Mouse (Mus musculus): ENCODE results near the gene BC004004.
A peak's percentile ranks its signal among the peaks of the same experiment; 100 is the strongest.

Gene BC004004

DNA sequence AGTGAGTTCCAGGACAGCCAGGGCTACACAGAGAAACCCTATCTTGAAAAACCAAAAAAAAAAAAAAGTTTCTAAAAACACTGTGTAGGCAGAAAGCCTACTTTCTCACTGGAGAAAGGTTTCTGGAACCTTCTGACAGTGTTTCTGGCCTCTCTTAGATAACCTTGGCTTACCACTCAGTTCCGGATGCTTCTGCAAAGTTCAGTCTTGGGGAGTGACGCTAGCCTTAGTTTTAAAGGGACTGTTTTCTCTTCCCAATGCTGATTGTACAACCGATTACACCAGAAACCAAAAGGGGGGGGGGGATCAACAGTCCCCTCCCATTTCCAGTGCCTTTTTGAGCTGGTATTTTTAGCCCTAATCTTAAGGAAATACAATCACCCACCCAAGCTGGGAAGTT, 55.0 kb downstream of the BC004004 start:
- DNase-seq (ENCODE audit: low read depth): no peak

DNA sequence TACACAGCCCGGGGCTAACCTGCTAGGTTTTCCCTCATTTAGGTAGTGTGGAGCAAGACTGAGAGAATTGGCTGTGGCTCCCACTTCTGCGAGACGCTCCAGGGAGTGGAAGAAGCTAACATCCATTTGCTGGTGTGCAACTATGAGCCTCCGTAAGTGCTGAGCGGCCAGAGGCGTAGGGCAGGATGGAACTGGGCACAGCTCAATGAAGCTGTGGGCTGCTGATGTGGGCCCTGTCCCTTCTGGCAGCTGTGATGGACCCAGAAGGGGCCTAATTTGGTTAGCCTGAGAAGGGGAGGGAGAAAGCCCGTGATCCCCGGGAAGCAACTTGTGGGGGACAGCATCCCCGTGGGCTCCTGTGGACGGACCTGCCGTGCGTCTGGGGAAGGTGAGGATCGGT, 57.2 kb downstream of the BC004004 start:
- no peak for DNase-seq (ENCODE audit: low read depth)

DNA sequence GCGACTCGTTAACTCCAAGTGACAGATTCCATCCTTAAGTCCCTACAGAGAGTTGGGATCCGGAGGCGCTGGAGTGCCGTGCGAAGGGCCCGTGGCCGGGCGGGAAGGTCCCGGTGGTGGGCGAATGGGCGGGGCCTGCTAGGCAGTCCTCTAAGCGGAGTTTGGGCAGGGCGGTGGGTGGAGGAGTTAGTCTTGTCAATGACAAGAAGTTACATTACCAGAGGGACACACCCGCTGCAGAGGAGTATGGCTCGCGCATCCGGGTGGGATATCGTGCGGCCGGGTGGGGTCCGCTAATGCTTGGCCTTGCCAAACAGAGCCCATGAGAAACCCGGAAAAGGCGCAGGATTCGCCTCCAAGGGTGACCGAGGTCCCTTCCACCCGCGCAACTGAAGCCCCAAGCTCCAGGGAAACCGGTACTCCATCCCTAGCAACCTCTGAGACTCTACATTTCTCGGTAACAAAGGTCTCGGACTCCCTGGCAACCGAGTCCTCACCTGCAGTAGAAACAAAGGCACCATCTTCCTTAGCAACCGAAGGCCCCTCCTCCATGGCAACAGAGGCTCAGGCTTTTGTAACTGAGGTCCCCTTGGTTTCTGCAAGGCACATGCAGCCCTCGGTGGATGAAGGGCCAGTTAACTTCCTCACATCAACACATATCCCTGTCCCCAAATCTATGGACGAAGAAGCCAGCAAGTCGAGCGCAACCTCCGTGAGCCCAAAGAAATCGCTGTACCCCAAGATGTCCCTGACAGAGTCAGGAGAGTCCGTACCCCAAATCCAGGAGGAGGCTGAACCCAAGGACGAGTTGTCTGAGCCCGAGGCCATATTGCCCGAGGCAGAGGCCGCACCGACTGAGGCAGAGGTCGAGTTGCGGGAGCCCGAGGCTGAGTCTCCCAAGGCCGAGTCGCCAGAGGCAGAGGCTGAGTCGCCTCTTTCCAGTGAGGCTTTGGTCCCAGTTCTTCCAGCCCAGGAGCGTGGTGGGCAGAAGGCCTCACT, 58.2 kb downstream of the BC004004 start:
- DNase-seq (ENCODE audit: low read depth): no peak

DNA sequence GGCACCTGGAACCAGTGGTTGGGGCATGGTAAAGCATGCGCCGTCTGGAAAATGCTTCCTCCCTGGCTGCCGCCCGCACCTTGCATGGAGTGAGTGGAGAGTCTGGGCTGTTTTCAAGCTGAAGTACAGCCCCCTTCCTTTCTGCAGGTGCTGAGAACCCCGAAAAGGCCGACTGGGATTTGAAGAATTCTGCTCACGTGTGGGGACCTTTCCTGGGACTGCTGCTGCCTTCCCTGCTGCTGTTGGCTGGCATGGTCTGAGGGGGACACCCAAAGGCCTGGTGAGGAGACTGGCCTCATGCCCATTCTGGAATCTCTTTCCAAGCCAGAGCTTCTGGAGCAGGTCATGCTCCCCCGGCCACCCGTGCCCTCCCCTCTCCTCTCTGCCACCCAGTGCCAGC, 59.1 kb downstream of the BC004004 start:
- DNase-seq (ENCODE audit: low read depth): no peak

DNA sequence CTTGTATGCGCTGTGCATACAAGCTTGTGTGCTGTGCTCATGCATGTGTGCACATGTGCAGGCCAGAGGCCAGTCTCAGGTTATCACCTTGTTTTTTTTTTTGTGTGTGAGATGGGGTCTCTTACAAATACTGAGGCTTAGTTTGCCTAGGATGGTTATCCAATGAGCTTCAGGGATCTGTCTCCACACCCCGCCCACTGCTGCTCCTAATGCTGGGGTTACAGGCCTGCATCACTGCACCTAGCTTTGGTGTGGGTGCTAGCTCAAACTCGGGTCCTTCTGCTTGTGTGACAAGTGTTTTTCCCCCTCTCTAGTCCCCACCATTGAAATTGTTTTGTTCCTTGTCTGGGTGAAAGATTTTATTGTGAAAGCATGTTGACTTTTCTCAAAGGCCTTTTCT, 61.6 kb downstream of the BC004004 start:
- DNase-seq (ENCODE audit: low read depth): no peak

DNA sequence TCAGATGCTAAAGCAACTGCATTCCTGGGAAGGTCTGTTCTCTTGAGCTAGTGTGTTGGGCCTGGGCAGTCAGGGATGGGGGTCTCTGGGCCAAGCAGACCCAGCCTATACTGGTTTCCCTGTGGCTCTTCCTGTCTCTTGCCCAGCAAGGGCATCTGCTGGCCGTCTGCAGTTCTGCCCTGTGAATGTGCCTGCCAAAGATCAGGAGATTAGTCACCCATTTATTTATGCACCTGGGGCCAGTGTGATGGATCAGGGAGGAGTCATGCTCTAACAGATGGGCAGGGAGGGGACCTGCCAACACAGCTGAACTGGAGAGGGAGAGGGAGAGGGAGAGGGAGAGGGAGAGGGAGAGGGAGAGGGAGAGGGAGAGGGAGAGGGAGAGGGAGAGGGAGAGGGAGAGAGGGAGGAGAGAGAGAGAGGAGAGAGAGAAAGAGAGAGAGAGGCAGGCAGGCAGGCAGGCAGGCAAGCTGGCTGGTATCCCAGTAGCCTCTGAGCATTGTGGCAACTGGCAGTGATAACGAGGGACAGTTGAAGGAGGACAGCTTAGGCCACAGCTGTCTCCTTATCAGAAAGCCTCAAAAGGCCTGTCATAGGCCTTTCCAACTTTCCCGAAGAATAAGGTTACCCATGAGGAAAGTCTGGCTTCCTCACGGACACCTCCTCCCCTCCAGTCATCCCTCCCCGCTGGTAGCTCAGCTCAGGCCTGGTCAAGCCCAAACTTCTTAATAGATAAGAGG, 62.3 kb downstream of the BC004004 start:
- no peak for DNase-seq (ENCODE audit: low read depth)

DNA sequence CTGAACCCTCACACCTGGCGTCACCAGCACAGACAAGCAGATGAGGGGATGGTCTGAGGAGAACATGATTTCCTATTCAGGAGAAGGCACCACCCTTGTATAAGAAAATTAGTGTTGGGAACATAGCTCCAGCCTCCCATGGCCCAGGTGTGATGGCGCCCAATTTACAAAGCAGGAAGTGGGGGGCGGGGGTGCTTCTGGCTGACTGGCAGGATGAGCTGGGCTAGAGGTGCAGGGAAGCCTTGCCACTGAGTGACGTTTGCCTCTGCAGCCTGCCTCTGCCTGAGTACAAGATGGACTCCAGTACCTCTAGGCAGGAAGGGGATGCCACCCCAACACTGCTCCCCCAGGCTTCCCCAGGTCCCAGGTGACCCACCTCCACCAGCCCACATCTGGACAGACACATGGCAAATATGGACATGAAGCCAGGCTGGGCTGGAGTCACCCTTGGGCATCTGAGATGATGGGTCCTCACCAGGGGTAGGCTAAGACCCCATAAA, 63.6 kb downstream of the BC004004 start:
- no peak for DNase-seq (ENCODE audit: low read depth)

DNA sequence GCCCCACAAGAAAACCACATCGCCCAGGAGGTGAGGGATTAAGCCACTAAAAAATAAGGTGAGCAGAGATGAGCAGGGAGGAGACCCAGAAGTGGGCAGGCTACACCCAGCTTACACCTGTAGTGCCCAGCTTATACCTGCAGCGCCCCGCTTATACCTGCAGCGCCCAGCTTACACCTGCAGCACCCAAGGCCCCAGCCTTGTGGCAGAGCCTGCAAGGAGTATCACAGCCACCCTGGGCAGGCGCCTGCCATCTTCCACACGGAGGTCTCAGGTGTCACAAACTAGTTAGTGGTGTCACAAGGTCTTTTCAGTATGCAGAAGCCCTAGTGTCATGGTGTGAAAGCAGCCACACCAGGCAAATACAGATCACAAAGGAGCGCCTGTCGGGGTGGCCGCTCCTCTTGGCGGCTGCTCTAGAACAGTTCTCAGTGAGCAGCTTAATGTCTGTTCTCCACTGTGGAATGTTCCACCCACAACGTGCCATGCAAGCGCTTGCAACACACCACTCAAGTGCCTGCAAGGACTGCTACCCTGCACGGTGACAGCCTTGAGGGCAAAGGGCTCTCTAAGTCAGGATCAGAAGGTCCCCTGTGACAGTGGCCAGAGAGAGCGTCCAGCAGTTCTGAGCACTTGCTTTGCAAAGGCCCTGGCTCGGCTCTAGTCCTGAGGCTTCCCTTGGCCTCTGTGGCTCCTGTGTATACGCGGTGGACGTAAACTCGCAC, 67.8 kb downstream of the BC004004 start:
- no peak for DNase-seq (ENCODE audit: low read depth)

DNA sequence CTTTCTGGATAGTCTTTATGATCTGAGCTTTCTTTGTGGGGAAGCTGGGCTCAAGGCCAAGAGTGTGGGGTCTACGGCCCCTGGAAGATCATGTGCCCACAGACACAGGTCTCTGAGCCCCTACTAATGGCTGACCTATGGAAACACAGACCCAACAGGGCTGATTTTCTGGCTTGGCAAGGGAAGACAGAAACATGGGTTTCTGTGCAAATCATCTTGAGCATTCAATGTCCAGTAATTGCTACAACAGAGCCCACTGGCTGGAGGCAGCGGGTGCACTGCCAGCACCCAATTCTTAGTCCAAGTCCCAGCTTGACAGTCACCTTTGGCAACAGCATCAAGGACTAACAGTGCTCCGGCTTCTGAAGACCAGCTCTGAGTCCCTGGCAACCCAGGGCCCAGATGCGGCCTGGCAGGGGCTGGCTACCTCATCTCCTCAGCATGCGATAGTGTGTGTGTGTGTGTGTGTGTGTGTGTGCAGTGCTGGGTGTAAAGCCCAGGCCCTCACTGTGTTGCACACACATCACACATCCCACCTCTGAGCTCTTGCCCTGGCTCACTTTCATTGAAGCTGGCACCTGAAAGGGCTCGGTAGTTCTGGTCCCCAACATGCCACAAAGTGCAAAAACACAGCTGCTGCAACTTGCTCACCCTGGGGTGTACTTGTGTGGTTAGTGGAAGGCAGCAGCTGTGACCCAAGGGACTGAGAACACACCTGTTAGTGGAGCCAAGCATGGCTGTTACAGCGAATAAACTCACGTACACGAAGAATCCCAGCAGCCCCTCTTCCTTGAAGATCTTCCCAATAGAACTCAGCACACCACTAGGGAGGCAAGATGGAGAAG, 69.6 kb downstream of the BC004004 start:
- DNase-seq (ENCODE audit: low read depth): no peak

DNA sequence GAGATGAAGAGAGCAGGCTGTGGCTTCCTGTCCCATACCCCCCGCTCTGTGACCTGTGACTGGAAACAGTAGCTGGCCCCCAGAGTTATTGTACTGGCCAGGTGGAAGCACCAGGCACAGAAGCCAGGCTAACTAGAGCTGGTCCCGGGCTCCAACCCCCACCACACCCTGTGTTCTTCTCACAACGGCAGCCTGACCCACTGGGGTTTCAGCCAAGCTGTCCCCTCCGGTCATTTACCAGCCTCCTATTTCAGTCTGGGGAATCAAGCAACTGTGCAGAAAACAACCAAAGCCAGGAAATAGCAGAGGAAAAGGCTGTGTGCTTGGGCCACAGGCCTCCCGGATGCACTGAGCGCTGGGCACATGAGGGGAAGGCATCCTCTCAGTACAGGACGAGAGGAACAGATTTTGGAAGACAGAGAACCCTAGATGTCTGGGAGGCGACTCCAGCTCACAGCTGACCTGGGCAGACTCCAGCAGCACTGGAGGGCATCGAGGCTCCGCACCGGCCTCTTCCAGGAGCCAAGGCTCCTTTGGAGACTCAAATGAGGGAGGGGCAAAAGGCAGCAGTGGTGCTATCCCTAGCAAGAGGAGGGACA, 70.7 kb downstream of the BC004004 start:
- no peak for DNase-seq (ENCODE audit: low read depth)

DNA sequence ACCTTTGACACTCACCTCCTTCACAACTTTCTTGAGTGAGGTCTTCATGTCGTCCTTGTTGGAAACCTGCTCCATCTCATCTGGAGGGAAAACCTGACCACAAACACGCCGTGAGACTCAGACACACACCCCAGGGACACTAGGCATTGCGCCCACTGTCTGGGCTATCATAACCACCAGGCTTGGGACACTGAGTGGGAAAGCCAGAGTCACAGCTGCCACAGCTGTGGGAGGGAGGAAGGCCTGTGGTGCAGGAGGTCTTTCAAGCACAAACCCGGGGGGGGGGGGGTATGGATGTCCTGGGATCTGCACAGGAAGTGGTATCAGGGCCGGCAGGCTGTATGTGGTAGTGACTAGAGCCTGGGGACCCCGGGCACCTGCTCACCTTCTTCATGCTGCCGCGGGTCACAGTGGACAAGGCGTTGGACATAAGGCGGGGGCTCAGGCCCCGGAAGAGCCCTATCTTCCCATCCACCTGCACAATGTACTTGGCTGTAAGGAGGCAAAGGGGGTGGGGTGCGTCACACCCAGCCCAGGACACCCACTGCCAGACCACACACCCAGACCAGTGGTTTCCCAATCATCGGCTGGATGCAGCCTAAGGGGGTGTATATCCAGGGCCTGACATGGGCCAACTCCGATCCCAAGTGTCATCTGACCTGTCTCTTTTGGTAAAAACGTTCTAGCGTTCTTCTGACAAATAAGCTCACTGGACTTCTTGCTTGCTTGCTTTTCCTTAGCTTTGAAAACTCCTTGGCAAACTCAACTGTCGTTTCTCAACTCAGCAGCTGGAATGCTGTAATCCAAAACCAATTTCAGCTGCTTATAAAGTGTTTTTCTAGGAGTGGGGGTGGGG, 72.0 kb downstream of the BC004004 start:
- no peak for DNase-seq (ENCODE audit: low read depth)

DNA sequence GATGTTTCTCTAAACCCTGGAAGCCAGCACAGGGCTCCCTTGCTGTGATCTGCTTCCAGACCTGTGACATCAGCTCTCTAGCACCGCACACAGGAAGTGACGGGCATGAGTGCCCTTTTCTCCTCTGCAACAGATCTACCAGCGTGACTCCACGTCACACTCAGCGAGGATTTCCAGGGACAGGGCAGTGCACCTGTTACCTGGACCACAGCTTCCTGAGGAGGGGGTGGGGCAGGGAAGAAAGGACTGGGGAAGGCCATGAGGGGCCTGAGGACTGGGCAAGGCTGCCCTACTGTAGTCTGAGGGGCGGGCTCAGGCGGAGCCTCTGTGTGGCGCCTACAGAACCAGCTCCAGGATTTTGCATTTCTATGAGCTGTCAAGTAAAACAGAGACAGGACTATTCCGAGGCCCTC, 73.0 kb downstream of the BC004004 start:
- peak; percentile 79 for DNase-seq (ENCODE audit: low read depth)

DNA sequence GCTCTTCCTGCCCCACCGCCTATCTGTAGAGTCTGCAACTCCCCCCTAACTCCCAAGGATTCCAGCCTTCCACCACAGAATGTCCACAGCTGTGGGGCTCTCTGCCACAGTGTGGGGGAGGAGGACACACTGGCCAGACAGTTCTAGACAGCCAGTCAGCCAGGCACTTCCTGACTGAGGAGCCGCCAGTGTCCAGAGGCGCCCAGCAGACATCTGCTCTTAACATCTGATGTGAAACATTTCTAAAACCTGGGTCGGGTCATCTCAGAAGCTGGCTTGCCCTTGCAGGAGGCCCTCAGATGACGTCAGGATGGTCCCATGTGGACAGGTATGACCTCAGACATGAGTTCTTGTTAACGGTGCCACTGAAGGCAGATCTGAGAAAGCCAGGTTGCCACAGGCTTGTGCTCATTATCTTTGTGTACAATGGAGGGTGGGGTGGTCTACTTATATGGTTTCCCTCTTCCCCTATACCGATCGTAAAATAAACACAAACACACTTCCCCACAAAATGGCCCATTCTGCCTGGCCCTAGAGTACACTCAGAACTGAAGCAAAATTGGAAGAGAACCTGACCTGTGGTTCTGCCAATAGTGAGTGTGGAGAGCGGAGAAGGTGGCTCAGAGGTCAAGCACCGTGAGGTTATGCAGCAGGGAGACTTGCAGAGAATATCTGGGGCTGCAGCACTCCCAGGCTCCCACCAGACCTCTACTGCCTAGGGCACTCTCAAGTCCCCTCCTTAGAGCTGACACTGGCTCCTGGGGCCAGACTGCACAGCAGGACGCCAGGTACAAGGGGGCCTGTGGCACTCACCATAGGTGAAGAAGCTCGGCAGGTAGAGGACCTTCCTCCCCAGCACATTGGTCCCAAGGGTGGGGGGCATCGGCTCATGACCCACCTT, 73.7 kb downstream of the BC004004 start:
- DNase-seq (ENCODE audit: low read depth): peak; percentile 27

DNA sequence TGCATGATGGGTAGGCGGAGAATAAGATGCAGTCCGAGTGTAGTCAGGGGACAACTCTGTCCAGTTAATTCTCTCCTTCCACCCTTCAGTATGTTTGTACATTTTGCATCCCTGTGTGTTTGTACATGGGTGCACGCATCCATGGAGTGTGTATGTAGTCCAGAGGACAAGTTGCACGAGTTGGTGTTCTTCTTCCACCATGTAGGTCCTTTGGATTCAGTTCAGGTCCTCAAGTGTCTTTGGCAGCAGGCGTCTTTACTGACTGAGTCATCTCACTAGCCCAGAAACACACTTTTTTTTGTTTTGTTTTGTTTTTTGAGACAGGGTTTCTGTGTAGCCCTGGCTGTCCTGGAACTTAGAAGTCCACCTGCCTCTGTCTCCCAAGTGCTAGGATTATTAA, 74.7 kb downstream of the BC004004 start:
- no peak for DNase-seq (ENCODE audit: low read depth)

DNA sequence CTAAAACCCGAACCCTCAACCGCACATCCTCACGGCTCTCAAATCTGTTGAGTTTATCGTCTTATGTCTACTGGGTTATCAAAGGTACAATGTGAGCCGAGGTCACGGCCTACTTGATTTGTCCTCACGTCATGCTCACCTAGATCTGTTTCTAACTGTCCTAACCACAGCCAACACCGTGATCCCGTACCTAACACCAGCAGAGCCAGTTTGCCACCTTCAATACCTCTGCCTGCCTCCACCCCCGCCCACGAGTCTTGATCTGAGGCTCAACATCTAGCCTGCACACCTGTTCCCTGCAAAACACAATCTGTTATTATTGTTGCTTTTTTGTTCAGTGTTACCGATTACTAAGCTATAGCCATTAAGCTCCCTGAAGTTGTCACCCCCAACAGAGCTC, 76.7 kb downstream of the BC004004 start:
- DNase-seq (ENCODE audit: low read depth): peak; percentile 44

DNA sequence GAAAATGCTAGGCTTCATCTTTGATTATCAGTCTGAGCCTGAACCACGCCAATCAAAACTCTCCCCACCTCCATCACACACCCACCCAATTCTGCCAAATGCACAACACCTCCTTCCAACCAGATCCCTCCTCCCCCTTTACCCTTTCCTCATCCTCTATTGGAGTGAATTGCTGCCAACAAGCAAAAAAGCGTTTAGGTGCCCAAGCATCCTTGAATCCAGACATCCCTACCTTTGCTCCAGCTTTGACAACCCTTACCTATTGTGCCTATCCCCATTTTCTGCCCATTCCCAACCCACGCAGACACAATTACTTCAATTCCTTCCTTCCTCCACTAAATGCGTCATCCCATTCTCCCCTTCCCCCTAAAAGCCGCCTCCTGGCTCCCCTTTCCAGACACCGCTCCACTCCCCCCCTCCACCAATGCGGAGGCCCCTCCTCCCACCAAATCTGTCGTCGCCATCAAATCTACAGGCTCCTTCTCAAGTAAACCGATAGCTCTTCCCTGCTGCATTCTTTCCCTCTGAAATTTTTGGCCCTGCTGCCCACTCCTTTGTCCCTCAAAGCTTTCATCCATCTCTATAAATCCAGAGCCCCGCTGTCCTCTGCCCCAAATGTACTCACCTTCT, 78.0 kb downstream of the BC004004 start:
- peak; percentile 45 for DNase-seq (ENCODE audit: low read depth)

DNA sequence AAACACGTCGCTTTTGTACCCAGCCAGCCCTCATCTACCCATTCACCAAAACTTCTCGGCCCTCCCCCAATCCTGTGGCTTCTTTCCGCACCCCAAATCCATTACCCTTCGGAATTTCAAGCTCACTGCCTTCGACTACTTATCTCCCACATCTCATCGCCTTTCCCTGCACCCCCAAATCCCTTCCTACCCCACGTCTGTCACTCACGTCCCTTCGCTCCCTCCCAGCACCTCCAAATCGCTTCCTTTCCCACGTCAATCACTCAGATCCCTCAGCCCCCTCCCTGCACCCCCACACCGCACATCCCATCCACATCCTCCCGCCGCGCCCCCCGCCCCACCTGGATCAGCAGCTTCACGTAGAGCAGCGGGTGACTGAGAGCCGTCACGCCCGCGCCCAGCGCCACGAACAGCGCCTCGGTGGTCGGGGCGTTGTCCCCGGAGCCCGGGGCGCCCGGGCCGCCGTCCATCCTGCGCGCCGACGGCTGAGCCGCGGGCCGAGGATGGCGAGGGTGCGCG, 78.6 kb downstream of the BC004004 start:
- peak; percentile 66 for DNase-seq (ENCODE audit: low read depth)

DNA sequence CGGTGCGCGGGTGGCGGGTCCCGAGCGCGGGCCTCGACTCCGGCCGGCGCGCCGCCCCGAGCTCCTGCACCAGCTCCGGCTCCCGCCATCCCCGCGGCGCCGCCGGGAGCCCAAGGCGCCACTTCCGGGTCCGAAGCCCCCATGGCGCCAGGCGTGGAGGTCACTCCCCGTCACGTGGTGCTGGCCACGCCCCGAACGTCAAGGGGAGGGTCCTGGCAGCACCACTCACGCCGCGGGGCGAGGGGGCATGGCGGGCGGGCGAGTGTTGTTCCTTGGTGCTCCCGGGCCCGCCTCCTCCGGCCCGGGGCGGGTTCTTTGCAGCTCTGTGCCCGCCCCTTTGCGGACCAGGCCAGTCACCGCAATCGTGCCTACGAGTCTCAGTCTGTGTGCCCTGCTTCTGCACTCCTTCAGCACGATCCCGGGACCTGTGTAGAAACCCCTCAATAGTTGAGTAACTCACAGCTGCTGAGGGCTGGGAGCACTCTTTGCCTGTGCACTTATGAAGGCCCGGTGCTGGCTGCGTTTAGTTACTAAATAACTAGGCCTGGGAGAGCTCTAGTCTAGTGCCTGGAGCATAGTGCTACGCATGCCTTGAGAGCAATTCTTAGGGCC, 79.2 kb downstream of the BC004004 start, which contains the start of gene Mtch1:
TSS of gene Mtch1 (minus strand) at position 290 of the 612 bp plus-strand sequence.
- DNase-seq (ENCODE audit: low read depth): peak; percentile 98
